In genomic region chr17:32349851-32350381, GRCm38 (mm10) we compare ENCODE assay signal across 7 mouse cellular contexts. TPM values are rescaled to one million over a fixed set of nuclear protein-coding genes. Genes with fewer than 3 reads are reported as not detected.
A peak's percentile ranks its signal among the peaks of the same experiment; 100 is the strongest.
DNase-seq lines count a peak whose midpoint lies in the region; ATAC-seq and TF ChIP-seq lines count a peak whose summit lies in the region.

No protein-coding gene starts in this region.

- peak overlapping the region; percentile 89 for H3K4me2 ChIP-seq in hindbrain, embryonic 13.5 days
- H3K4me2 ChIP-seq in midbrain, embryonic 12.5 days (replicated peaks): peak overlapping the region; percentile 73

- H3K79me2 ChIP-seq in liver, adult 2 months (ENCODE audit: control insufficient read depth, insufficient read depth, low read length): peaks cover 16% of the 10 kb centered on the region; the same call in 1 of the 2 replicates

- DNase-seq in liver, adult 2 months (ENCODE audit: extremely low read depth, low read depth, low spot score): peak; percentile 33
- DNase-seq in liver: no peak
- no peak for DNase-seq in frontal cortex, postnatal 25 days (ENCODE audit: low spot score in 2 of 2)

- H3K4me3 ChIP-seq in liver, adult 2 months (ENCODE audit: insufficient read depth, low read depth, low read length): peak overlapping the region; percentile 85
- H3K4me3 ChIP-seq in hindbrain, embryonic 13.5 days: peak overlapping the region; percentile 87
- peak overlapping the region; percentile 79 for H3K4me3 ChIP-seq in midbrain, embryonic 12.5 days

- 0 out of 2 replicates have a peak, but pooled peaks cover under 1% of the 10 kb centered on the region for H3K36me3 ChIP-seq in liver, adult 2 months (ENCODE audit: control insufficient read depth, insufficient read depth, low read length)
- peaks cover 14% of the 10 kb centered on the region for H3K36me3 ChIP-seq in hindbrain, embryonic 13.5 days
- peaks cover 15% of the 10 kb centered on the region for H3K36me3 ChIP-seq in midbrain, embryonic 12.5 days

- no peak for TF ChIP-seq POLR2A in liver, adult 2 months (IDR thresholded peaks at IDR 0.05; ENCODE audit: extremely low read depth, insufficient read depth, low read length)

- peak overlapping the region; percentile 86 for H3K9ac ChIP-seq in liver, adult 2 months (ENCODE audit: low read depth, low read length)
- H3K9ac ChIP-seq in hindbrain, embryonic 13.5 days: peak overlapping the region; percentile 91
- H3K9ac ChIP-seq in midbrain, embryonic 12.5 days (replicated peaks): peak overlapping the region; percentile 78

- no peaks in the 10 kb centered on the region for H3K9me3 ChIP-seq in hindbrain, embryonic 13.5 days
- H3K9me3 ChIP-seq in midbrain, embryonic 12.5 days: no peaks in the 10 kb centered on the region

- H3K27me3 ChIP-seq in liver, adult 2 months (ENCODE audit: control insufficient read depth, insufficient read depth, low read length): no peaks in the 10 kb centered on the region
- no peaks in the 10 kb centered on the region for H3K27me3 ChIP-seq in hindbrain, embryonic 13.5 days
- no peaks in the 10 kb centered on the region for H3K27me3 ChIP-seq in midbrain, embryonic 12.5 days

- no peak for TF ChIP-seq CTCF in liver, adult 2 months (IDR thresholded peaks at IDR 0.05; ENCODE audit: low read depth, low read length)

- peak overlapping the region; percentile 80 for H3K27ac ChIP-seq in liver, adult 2 months (replicated peaks; ENCODE audit: insufficient read depth, low read depth, low read length)
- H3K27ac ChIP-seq in hindbrain, embryonic 13.5 days: peak overlapping the region; percentile 91
- peak overlapping the region; percentile 79 for H3K27ac ChIP-seq in midbrain, embryonic 12.5 days (replicated peaks)

- WGBS in liver, adult 2 months: under 1% methylated on average over 24 of the region's 24 CpGs
- WGBS in hindbrain, embryonic 13.5 days: under 1% methylated on average over 24 of the region's 24 CpGs
- WGBS in midbrain, embryonic 12.5 days: under 1% methylated on average over 24 of the region's 24 CpGs

- 0 out of 2 replicates have a peak, but pooled peaks have one; percentile 1 for ATAC-seq in common myeloid progenitor, adult 5-6 weeks (replicated peaks; ENCODE audit: low read depth, poor library complexity, severe bottlenecking)
- ATAC-seq in hindbrain, embryonic 13.5 days (ENCODE audit: low FRiP score): no peak; the same call in none of the 2 replicates
- no peak; the same call in 1 of the 2 replicates for ATAC-seq in midbrain, embryonic 12.5 days (ENCODE audit: low FRiP score, low read depth)
- no peak for ATAC-seq in activated CD4-positive, CD25-positive, alpha-beta regulatory T cell, adult 4 months

- peaks cover 14% of the 10 kb centered on the region for H3K4me1 ChIP-seq in liver, adult 2 months (ENCODE audit: control insufficient read depth, insufficient read depth, low read length)
- peaks cover 41% of the 10 kb centered on the region for H3K4me1 ChIP-seq in hindbrain, embryonic 13.5 days (replicated peaks)
- peaks cover 23% of the 10 kb centered on the region for H3K4me1 ChIP-seq in midbrain, embryonic 12.5 days

RNA-seq across cellular contexts. Expression of gene Akap8l, which starts 0.5 kb away (rescaled TPM):
- total RNA-seq in liver, adult 2 months (2014; rRNA removed): 25.2 and 26.7 TPM in 2 replicates
- polyA plus RNA-seq in liver, adult 2 months (2012; rRNA removed): 40.5 and 62.0 TPM in 2 replicates
- 87.8 and 101 TPM in 2 replicates for total RNA-seq in common myeloid progenitor, adult 5-6 weeks (2017)
- 148 and 156 TPM in 2 replicates for polyA plus RNA-seq in hindbrain, embryonic 13.5 days (2015; fragmentation: Nextera tagmentation; extraction: Ambion mirVana)
- polyA plus RNA-seq in midbrain, embryonic 12.5 days (2016; fragmentation: Nextera tagmentation; extraction: Ambion mirVana): 131 and 133 TPM in 2 replicates
- polyA plus RNA-seq in activated CD4-positive, CD25-positive, alpha-beta regulatory T cell, adult 4 months (2017; shearing (Covaris generic)): 10 to 100 TPM; 43.6 to 50.5 TPM

RNA-seq across cellular contexts. Expression of gene Akap8, which starts 28.9 kb away (rescaled TPM):
- 30.3 and 31.6 TPM in 2 replicates for total RNA-seq in liver, adult 2 months (2014; rRNA removed)
- polyA plus RNA-seq in liver, adult 2 months (2012; rRNA removed): 29.0 and 47.9 TPM in 2 replicates
- 146 and 161 TPM in 2 replicates for total RNA-seq in common myeloid progenitor, adult 5-6 weeks (2017)
- 109 TPM in 2 replicates for polyA plus RNA-seq in hindbrain, embryonic 13.5 days (2015; fragmentation: Nextera tagmentation; extraction: Ambion mirVana)
- polyA plus RNA-seq in midbrain, embryonic 12.5 days (2016; fragmentation: Nextera tagmentation; extraction: Ambion mirVana): 140 and 151 TPM in 2 replicates
- 100 to 1,000 TPM; 117 to 118 TPM for polyA plus RNA-seq in activated CD4-positive, CD25-positive, alpha-beta regulatory T cell, adult 4 months (2017; shearing (Covaris generic))

RNA-seq across cellular contexts. Expression of gene Wiz, which starts 39.3 kb away (rescaled TPM):
- 1.8 and 2.7 TPM in 2 replicates for total RNA-seq in liver, adult 2 months (2014; rRNA removed)
- polyA plus RNA-seq in liver, adult 2 months (2012; rRNA removed): 10.4 and 14.0 TPM in 2 replicates
- total RNA-seq in common myeloid progenitor, adult 5-6 weeks (2017): 13.2 and 15.7 TPM in 2 replicates
- polyA plus RNA-seq in hindbrain, embryonic 13.5 days (2015; fragmentation: Nextera tagmentation; extraction: Ambion mirVana): 35.3 and 35.9 TPM in 2 replicates
- polyA plus RNA-seq in midbrain, embryonic 12.5 days (2016; fragmentation: Nextera tagmentation; extraction: Ambion mirVana): 47.2 and 50.2 TPM in 2 replicates
- polyA plus RNA-seq in activated CD4-positive, CD25-positive, alpha-beta regulatory T cell, adult 4 months (2017; shearing (Covaris generic)): 10 to 100 TPM; 11.9 TPM

RNA-seq across cellular contexts. Expression of gene Rasal3, which starts 53.5 kb away (rescaled TPM):
- 0.81 and 0.83 TPM in 2 replicates for total RNA-seq in liver, adult 2 months (2014; rRNA removed)
- 1.2 and 1.6 TPM in 2 replicates for polyA plus RNA-seq in liver, adult 2 months (2012; rRNA removed)
- 29.6 and 34.9 TPM in 2 replicates for total RNA-seq in common myeloid progenitor, adult 5-6 weeks (2017)
- polyA plus RNA-seq in hindbrain, embryonic 13.5 days (2015; fragmentation: Nextera tagmentation; extraction: Ambion mirVana): 0.62 and 0.83 TPM in 2 replicates
- polyA plus RNA-seq in midbrain, embryonic 12.5 days (2016; fragmentation: Nextera tagmentation; extraction: Ambion mirVana): 0.59 and 1.1 TPM in 2 replicates
- 100 to 1,000 TPM; 123 to 158 TPM for polyA plus RNA-seq in activated CD4-positive, CD25-positive, alpha-beta regulatory T cell, adult 4 months (2017; shearing (Covaris generic))
